Mouse (Mus musculus) ES-Bruce4 (cell line): ENCODE data around the gene Cdh13. TPM values are rescaled to one million over a fixed set of nuclear protein-coding genes. Genes with fewer than 3 reads are reported as not detected.

ENCODE experiments used
- H3K27ac ChIP-seq: 2 replicates; pipeline ENCODE4 v1.5.1; 2012; ENCODE audit warnings: low read length, inconsistent platforms; ENCODE audit not compliant: insufficient read depth
- H3K27me3 ChIP-seq: 2 replicates; pipeline ENCODE4 v1.6.1; 2012; ENCODE audit warnings: mild to moderate bottlenecking, low read length, inconsistent platforms; ENCODE audit not compliant: control insufficient read depth, poor library complexity, insufficient read depth, severe bottlenecking
- H3K36me3 ChIP-seq: 2 replicates; pipeline ENCODE4 v1.6.1; 2012; ENCODE audit warnings: inconsistent platforms, mild to moderate bottlenecking, low read length, moderate library complexity; ENCODE audit not compliant: control insufficient read depth, poor library complexity, insufficient read depth, severe bottlenecking
- H3K4me1 ChIP-seq: one replicate; pipeline ENCODE4 v1.8.1; 2011; ENCODE audit warnings: low read length; ENCODE audit not compliant: control insufficient read depth, insufficient read depth
- H3K4me3 ChIP-seq: 2 replicates; pipeline ENCODE4 v1.5.1; 2011; ENCODE audit warnings: low read depth, mild to moderate bottlenecking, low read length
- H3K9ac ChIP-seq: 2 replicates; pipeline ENCODE4 v1.6.1; 2012; ENCODE audit warnings: low read depth, mild to moderate bottlenecking, inconsistent platforms; ENCODE audit not compliant: poor library complexity, severe bottlenecking
- H3K9me3 ChIP-seq: replicated peaks from 2 replicates; pipeline ENCODE4 v1.6.1; 2012; ENCODE audit warnings: mild to moderate bottlenecking, low read length, inconsistent platforms; ENCODE audit not compliant: control insufficient read depth, poor library complexity, insufficient read depth, severe bottlenecking
- CTCF ChIP-seq: IDR thresholded peaks from one replicate; pipeline ENCODE4 v1.8.1; 2011; ENCODE audit warnings: low read depth, low read length
- EP300 ChIP-seq: IDR thresholded peaks from 2 replicates; pipeline ENCODE4 v1.6.1; 2011; ENCODE audit warnings: low read depth, low read length; ENCODE audit not compliant: insufficient read depth
- POLR2A ChIP-seq: IDR thresholded peaks from one replicate; pipeline ENCODE4 v1.8.1; 2011; ENCODE audit warnings: low read length; ENCODE audit not compliant: insufficient read depth
- polyA plus RNA-seq: library from polyadenylated mRNA; stranded (reverse); fragments of >200 nt; gene quantifications from 2 replicates; pipeline ENCODE4 v1.2.4, GENCODE M21; 2011; ENCODE audit warnings: low read depth; ENCODE audit not compliant: missing spikeins, insufficient read depth, insufficient read length

Gene Cdh13
- polyA plus RNA-seq, 1 experiment = 2.0 TPM

DNA sequence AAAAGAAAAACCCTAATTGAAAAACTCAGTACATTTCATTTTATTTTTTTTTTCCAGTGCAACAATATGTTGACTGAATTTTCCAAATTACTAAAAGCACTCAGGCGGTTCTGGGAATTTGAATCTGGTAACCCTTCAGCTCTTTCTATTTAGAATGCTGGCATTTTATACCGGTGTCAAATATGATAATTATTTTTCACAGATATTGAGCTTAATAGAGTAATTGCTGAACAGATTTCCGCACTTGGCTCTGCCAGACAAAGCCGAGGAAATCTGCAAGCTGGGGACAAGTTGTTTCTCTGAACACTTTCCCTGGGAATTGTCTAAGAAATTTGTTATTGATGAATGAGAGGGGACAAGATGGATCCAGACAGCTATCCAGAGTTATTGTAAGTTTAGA, 256.4 kb downstream of the Cdh13 start:
- no peaks in the 10 kb centered on the region for H3K4me1 ChIP-seq
- TF ChIP-seq EP300 = no peak
- no peak for TF ChIP-seq POLR2A
- TF ChIP-seq CTCF = no peak
- H3K27ac ChIP-seq = no peak overlapping the region
- H3K36me3 ChIP-seq = no peaks in the 10 kb centered on the region
- no peaks in the 10 kb centered on the region; the same call in 1 of the 2 replicates for H3K9me3 ChIP-seq
- no peaks in the 10 kb centered on the region; the same call in 1 of the 2 replicates for H3K27me3 ChIP-seq
- H3K9ac ChIP-seq = no peak overlapping the region
- no peak overlapping the region for H3K4me3 ChIP-seq

DNA sequence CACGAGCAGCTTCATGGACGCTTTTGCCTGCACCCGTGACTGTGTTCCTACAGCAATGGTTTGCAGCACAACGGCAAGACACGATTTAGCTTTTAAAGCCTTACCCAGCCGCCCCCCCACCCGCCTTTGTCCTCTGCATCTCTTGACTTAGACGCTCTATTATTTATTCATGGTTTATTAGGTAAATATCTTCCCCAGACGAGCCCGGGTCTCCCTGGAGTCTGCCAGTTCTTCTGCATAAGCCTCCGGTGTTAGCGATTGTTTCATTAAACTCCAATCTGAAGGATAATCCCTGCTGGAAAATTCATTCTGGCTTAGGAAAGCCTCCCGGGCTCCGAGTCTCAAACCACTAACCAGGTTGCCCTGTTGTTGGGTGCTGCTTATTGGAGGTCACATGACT, 268.9 kb downstream of the Cdh13 start:
- TF ChIP-seq CTCF (no peak), EP300 (no peak)
- no peaks in the 10 kb centered on the region; the same call in 1 of the 2 replicates for H3K9me3 ChIP-seq
- H3K9ac ChIP-seq = no peak overlapping the region
- no peaks in the 10 kb centered on the region for H3K27me3 ChIP-seq
- H3K27ac ChIP-seq = no peak overlapping the region
- no peaks in the 10 kb centered on the region for H3K36me3 ChIP-seq
- H3K4me3 ChIP-seq = no peak overlapping the region
- no peaks in the 10 kb centered on the region for H3K4me1 ChIP-seq

DNA sequence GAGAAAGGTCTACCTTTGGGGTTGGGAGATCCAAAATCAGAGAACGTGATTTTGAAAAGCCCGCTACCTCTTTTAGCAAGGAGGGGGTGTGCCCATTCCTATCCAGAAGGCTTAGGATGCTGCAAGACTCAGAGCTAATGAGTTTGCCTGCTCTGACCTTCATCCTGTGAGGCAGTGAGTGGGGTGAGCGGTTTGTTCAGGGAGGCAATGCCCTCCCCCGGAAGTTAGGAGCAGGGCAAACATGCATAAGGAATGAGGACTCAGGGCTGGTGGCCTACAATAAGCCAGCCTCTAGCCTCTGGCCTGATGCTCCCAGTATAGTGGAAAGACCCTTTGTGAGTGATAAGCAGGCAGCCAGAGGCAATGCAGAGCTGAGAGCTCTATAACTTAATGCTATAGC, 269.3 kb downstream of the Cdh13 start:
- Histone ChIP-seq H3K4me3 (no peak overlapping the region), H3K27ac (no peak overlapping the region), H3K36me3 (no peaks in the 10 kb centered on the region), H3K9ac (no peak overlapping the region), H3K27me3 (no peaks in the 10 kb centered on the region), H3K9me3 (no peaks in the 10 kb centered on the region; the same call in 1 of the 2 replicates), H3K4me1 (no peaks in the 10 kb centered on the region)
- no peak for TF ChIP-seq EP300
- no peak for TF ChIP-seq POLR2A
- no peak for TF ChIP-seq CTCF

DNA sequence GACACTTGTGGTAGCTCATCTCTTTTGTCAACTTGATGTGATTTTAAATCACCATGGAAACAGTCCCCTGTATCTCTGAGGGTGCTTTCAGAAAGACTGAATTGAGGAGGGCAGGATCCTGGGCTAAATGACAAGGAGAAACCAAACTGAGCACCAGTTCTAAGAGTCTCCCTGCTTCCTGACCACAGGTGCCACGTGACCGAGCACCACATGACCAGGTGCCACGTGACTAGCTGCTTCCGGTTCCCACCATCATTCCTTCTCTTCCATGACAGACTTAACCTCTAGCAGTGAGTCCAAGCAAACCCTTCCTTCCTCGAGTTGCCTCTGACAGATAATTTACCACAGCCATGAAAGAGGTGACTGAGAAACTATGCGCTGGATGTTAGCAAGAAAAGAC, 280.5 kb downstream of the Cdh13 start:
- TF ChIP-seq CTCF = no peak
- TF ChIP-seq EP300 = no peak
- TF ChIP-seq POLR2A = no peak
- Histone ChIP-seq H3K4me3 (no peak overlapping the region), H3K4me1 (no peaks in the 10 kb centered on the region), H3K9me3 (no peaks in the 10 kb centered on the region), H3K36me3 (no peaks in the 10 kb centered on the region), H3K27ac (no peak overlapping the region), H3K9ac (no peak overlapping the region), H3K27me3 (0 out of 2 replicates have a peak, but pooled peaks cover 1% of the 10 kb centered on the region)

DNA sequence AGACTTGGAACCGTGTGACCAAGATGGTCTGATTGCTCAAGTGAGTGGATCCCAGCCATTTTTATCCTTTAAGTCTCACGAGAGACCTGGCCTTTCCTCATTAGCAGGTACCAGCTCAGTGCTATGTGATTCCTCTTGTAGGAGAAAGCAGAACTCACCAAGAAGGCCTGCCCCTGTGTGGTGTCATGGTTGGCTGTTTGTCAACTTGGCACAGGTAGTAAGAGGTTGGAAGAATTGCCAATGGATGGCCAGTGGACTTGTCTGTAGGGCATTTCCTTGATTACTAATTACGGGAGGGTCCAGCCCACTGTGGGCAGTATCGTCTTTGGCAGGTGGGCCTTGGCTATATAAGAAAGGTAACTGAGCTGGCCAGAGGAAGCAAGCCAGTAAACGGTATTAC, 281.7 kb downstream of the Cdh13 start:
- no peak overlapping the region for H3K9ac ChIP-seq
- no peak overlapping the region for H3K27ac ChIP-seq
- no peak overlapping the region for H3K4me3 ChIP-seq
- no peaks in the 10 kb centered on the region for H3K9me3 ChIP-seq
- no peaks in the 10 kb centered on the region for H3K36me3 ChIP-seq
- 0 out of 2 replicates have a peak, but pooled peaks cover 1% of the 10 kb centered on the region for H3K27me3 ChIP-seq
- no peak for TF ChIP-seq EP300
- no peaks in the 10 kb centered on the region for H3K4me1 ChIP-seq

DNA sequence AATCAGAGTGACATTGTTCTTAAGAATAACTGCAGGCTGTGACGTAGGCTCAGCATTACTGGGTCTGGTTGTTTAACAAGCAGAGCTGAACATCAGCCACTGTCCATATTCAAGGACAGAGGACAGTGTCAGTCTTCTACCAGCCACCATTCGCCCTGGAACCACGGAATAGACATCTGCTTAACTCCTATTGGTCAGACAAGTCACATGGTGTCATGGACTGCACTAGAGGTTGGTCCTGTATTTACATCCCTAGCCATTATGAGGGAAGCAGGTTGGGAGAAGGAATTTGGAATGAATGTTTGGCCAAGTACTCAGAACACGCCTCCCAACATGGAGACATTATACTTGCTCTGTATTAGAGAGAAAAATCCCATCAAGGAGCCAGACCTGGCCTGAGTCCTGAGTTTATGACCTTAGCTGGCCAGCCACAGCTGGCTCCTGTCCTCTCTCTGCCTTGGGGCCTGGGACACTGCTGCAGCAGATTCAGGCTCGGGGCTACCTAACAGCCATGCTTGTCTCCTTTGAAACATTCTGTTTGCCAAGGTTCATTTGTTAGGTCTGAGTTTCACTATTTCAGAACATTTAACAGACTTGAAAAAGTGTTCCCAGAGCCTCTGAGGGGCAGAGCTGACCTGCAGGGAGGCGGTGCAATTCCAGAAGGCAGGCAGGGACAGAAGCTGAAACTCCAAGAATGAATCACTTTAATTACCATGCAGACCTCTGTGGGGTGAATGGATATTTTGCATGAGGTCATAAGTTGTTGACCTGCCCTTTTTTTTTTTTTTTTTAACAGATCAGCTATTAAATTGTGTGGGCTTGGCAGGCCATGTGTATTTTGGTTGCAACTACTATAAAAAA, 282.6 kb downstream of the Cdh13 start:
- no peak for TF ChIP-seq CTCF
- 0 out of 2 replicates have a peak, but pooled peaks cover 1% of the 10 kb centered on the region for H3K27me3 ChIP-seq
- no peak overlapping the region for H3K27ac ChIP-seq
- H3K4me1 ChIP-seq = no peaks in the 10 kb centered on the region
- H3K9me3 ChIP-seq = no peaks in the 10 kb centered on the region
- H3K36me3 ChIP-seq = no peaks in the 10 kb centered on the region
- H3K9ac ChIP-seq = no peak overlapping the region
- no peak overlapping the region for H3K4me3 ChIP-seq
